Mouse (Mus musculus) cerebellum, adult 18-20 months (tissue): ENCODE results near the gene Tecpr1.
A peak's percentile ranks its signal among the peaks of the same experiment; 100 is the strongest.

Experiments
- DNase-seq, 2 experiments: peaks; one replicate each; pipeline ENCODE4 v3.0.0; 2021

Gene Tecpr1

GRCm38 (mm10) chr5:144207478-144207877 lies 15.9 kb downstream of the Tecpr1 start:
- peak; percentile 61 to 77 for DNase-seq

GRCm38 (mm10) chr5:144206069-144206468 lies 17.3 kb downstream of the Tecpr1 start:
- DNase-seq, result peak; percentile 54 to 58

GRCm38 (mm10) chr5:144204911-144205310 lies 18.5 kb downstream of the Tecpr1 start:
- DNase-seq, result peak in 1 of 2 experiments; percentile 49

DNA sequence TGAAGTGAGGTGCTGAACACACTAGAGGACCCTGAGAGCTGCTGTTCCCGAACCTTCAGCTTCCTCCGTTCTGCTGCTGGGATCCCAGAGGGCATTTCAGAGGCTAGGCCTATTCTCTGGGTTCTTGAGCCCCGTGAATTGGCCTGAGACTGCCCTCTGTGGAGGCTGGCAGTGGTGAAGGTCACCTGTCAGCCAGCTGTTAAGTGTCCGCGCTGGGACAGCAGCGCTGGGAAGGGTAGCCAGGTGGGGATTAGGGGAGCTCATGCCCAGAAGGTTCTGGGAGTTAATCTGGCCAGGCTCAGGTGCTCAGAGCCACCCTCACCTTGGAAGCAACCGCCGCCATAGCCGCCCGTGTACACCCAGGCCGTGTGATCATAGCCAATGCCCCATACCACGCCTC lies 19.1 kb downstream of the Tecpr1 start:
- no peak for DNase-seq

DNA sequence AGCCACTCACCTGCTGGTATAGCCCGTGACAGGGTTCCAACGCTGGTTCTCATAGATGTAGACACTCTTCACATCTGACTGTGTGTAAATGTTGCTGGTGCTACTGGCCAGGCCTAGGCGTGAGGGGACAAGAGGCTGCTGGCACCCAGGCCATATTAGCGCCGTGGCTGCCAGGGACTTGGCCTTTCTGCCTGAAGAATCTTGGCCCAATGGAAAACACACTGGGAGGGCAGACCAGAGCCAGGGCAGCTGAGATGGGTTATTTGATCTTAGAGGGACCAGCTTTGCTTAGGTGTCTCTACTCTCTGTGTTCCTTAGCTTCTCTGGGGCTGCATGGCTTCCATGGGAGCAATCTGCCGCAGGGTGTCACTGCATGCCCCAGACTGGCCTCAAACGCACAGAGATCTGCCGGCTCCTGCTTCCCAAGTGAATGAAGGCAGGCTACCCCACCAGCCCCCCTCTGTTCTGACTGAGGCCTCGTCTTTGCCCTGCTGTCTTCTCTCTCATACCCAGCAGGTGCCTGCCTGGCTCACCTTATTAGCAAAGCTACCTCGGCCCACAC lies 19.9 kb downstream of the Tecpr1 start:
- DNase-seq, result peak in 1 of 2 experiments; percentile 49

DNA sequence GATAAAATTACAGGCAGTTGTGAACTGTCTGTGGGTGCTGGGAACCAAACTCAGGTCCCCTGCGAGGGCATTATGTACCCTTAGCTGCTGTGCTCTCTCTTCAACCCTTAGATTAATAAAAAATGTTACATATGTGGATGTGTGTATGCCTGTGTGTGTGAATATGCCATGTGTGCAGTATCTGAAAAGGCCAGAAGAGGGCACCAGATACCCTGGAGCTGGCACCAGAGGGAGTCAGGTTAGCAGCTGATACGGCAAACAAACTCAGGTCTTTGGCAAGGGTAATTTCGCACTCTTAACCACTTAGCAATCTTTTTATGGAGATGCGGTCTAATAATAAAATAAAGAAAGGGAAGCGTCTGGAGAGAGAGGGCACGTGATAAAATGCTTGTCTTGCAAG lies 21.0 kb downstream of the Tecpr1 start:
- DNase-seq, result no peak

DNA sequence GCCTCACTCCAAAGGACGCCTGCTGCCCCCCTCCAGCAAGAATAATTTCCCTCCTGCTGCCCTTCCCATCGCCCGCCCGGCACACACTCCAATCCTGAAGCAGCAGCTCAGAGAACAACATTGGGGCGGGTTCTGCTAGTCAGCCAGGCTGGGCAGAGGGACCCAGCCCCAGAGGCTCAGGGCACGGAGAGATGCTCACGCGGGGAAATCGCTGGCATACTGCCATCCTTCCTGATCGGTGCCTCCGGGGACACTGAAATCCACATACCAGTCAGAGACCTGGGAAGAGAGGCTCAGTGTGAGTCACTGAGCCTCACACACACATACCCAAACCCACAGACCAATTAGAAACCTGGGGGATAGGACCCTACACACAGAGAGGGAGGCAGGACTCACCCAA lies 22.8 kb downstream of the Tecpr1 start:
- DNase-seq, result no peak

GRCm38 (mm10) chr5:144195567-144195966 lies 27.8 kb downstream of the Tecpr1 start:
- no peak for DNase-seq

- DNase-seq, result no peak
Measured at GRCm38 (mm10) chr5:144194416-144194815, 29.0 kb downstream of the Tecpr1 start.

DNA sequence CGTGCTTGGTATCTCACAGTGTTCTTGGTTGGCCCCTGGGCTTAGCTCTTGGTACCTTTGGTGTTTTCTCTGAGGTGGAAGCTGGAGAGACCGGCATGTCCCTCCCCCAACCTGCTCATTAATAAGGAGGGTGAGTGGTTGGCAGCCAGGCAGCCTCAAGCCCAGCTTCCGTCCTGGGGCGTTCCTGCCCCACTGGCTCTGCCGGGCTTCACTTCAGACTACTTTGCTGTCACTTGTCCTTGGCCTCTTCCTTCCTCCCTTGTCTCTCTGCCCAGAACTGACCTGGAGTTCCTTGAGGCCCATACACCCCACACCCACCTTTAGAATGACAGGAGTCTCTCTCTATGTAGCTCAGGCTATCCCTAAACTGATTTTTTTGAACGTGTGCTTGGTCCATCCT lies 30.7 kb downstream of the Tecpr1 start:
- no peak for DNase-seq

DNA sequence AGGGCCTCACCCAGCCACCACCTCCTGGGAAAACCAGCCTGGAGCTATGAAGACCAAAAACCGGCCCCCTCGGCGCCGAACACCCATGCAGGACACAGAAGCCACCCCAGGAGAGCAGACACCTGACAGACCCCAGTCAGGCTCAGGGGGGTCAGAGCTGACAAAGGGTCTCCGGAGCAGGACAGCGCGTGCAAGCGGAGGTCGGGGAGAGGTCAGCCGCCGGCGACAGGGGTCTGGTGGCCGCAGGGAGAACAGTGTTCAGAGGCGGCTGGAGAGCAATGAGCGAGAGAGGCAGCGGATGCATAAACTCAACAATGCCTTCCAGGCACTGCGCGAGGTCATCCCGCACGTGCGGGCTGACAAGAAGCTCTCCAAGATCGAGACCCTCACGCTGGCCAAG lies 32.4 kb downstream of the Tecpr1 start:
- DNase-seq, result no peak

DNA sequence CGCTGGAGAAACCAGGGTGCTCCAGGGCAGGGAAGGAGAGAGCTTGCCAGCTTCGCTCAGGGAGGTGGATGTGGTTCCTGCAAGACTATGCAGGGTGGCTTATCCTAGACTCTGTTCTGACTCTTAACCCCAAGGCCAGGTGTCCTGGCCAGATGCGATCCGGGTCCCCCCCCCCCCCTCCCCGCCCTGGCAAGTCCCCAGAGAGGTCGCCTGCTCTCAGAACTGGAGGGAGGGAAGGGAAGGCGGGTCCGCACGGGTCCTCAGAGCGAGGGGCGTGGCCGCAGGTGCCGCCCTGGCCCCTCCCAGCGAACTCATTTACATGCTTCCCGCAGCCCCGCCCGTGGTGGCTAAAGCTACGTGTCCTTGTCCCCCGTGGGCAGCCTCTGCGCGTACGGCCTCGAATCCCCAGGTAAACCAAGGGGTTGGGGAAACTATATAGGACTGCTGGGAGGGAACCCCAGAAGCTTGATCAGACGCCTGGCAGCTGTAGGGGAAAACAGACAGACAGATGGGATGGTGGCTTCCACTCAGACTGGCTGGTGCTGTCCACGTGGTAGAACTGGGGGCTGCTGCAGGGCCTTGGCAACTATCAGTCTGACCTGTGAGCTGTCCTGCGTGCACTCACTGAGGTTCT lies 33.3 kb downstream of the Tecpr1 start, which contains the start of gene Bhlha15:
Gene Bhlha15 (plus strand): TSS at position 337 of the 634 bp plus-strand sequence.
- peak in 1 of 2 experiments; percentile 51 for DNase-seq

GRCm38 (mm10) chr5:144189327-144189726 lies 34.1 kb downstream of the Tecpr1 start:
- DNase-seq, result no peak

DNA sequence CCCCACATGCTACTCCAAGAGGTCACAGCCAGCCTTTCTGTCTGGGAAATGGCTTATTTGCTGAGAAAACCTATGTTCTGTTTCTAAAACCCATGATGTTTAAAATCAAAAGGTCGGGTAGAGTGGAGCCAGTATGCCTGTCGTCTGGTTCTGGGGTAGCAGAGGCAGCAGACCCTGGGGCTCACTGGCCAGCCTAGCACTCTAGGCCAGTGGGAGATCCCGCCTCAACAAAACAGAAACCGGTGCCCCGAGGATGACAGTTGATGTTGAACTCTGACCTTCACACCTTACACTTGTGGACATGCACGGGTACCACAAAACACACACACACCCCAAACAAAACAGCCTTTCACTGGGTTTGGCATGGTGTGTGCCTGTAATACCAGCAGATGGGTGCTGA lies 35.0 kb downstream of the Tecpr1 start:
- no peak for DNase-seq

GRCm38 (mm10) chr5:144184350-144185045 lies 38.9 kb downstream of the Tecpr1 start:
- peak; percentile 49 to 51 for DNase-seq

DNA sequence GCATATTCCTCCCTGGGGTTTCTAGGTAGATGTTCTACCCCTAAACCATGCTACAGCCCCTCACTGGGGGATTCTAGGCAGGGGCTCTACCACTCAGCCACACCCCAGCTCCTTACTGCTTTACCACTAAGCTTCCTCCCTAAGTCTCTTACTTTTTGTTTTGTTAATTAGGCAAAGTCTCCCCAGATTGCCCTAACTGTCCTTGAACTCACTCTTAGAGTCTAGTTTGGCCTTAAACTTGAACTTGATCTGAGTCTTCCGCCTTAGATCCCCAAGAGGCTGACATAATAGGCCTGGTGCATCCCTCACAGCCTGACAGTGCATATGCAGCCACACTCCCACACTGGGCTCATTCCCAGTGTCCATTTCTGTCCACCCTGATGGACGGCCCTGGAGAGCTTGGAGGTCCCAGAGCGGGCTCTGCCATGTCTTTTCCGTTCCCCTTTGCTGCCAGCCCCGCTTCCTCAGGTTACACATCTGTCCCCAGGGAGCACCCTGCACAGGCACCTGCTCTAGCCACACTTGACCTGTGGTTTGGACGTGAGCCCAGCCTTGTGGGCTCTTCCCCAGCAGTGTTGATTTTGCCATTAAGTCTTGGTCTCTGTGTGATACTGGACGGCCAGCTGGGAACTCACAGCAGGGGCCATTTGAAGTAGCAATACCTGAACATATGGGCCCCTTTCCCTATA lies 39.6 kb downstream of the Tecpr1 start:
- peak in 1 of 2 experiments; percentile 38 for DNase-seq

DNA sequence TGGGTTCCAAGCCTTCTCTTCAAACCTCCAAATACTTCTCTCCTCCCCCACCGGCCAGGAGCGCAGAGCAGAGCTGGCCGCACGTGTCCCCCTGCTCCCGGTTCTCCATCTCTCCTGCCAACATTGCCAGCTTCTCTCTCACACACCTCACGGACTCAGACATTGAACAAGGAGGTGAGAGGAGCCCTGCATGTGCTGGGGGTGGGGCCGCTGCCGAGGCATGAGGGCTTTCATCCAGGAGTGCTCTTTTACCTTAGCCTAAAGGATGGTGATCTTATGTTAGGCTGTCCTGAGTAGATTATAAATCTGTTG lies 40.2 kb downstream of the Tecpr1 start:
- DNase-seq, result no peak

GRCm38 (mm10) chr5:144182542-144183247 lies 40.7 kb downstream of the Tecpr1 start:
- DNase-seq, result no peak

DNA sequence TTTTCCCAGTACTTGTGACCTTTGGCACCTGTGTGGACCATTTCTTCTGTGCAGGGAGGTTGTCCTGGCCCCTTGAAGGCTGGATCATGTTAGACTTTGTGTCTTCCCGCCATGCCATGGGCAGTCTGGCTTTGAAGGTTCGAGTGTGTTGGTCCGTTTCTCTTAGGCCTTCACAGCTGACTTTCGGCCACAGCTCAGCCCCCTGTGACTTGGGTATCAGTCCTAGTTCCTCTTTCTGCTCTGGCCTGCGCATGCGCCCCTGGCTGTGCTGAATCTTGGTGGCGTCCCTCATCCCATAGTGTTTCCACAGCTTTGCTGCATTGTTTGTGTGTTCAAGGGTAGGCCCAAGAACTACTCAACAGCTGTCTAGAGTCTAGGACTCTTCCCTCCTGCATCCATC lies 42.2 kb downstream of the Tecpr1 start:
- DNase-seq, result no peak

GRCm38 (mm10) chr5:144178216-144178615 lies 45.2 kb downstream of the Tecpr1 start:
- no peak for DNase-seq

GRCm38 (mm10) chr5:144173648-144174047 lies 49.8 kb downstream of the Tecpr1 start:
- DNase-seq, result no peak

GRCm38 (mm10) chr5:144169275-144169975 lies 54.0 kb downstream of the Tecpr1 start:
- DNase-seq, result peak in 1 of 2 experiments; percentile 41
